Mouse (Mus musculus) liver, postnatal 0 days (tissue): Measurements from ENCODE around the gene Krt23. TPM values are rescaled to one million over a fixed set of nuclear protein-coding genes. Genes with fewer than 3 reads are reported as not detected.

Experiments
- ATAC-seq: fragments of 200-750 bp; cut with Nextera tagmentation; 2 replicates; pipeline ENCODE4 v1.8.0; 2017; ENCODE audit warnings: mild to moderate bottlenecking, moderate library complexity
- DNase-seq: peaks from one replicate; pipeline ENCODE4 v3.0.0-alpha.2; 2016
- H3K27ac ChIP-seq: fragments of 300-500 bp; sonication (generic); 2 replicates; pipeline ENCODE4 v1.5.1; 2014; ENCODE audit warnings: antibody characterized with exemption, moderate library complexity, mild to moderate bottlenecking, low read depth
- H3K27me3 ChIP-seq: fragments of 300-500 bp; sonication (generic); 2 replicates; pipeline ENCODE4 v1.6.1; 2014; ENCODE audit warnings: low read length, control low read depth, mixed read lengths; ENCODE audit not compliant: insufficient read depth
- H3K36me3 ChIP-seq: fragments of 300-500 bp; sonication (generic); replicated peaks from 2 replicates; pipeline ENCODE4 v1.6.1; 2014; ENCODE audit warnings: mild to moderate bottlenecking, control low read depth, low read length, moderate library complexity, mixed read lengths; ENCODE audit not compliant: insufficient read depth
- H3K4me1 ChIP-seq: fragments of 300-500 bp; sonication (generic); 2 replicates; pipeline ENCODE4 v1.6.1; 2014; ENCODE audit warnings: antibody characterized with exemption, mild to moderate bottlenecking, control low read depth; ENCODE audit not compliant: insufficient read depth
- H3K4me2 ChIP-seq: fragments of 300-500 bp; sonication (generic); 2 replicates; pipeline ENCODE4 v1.6.1; 2014; ENCODE audit warnings: low read depth, mild to moderate bottlenecking, low read length, moderate library complexity, mixed read lengths
- H3K4me3 ChIP-seq: fragments of 300-500 bp; sonication (generic); 2 replicates; pipeline ENCODE4 v1.5.1; 2014; ENCODE audit warnings: low read depth, low read length
- H3K9ac ChIP-seq: fragments of 300-500 bp; sonication (generic); replicated peaks from 2 replicates; pipeline ENCODE4 v1.6.1; 2014; ENCODE audit warnings: mild to moderate bottlenecking, moderate library complexity
- H3K9me3 ChIP-seq: fragments of 300-500 bp; sonication (generic); 2 replicates; pipeline ENCODE4 v1.6.1; 2016; ENCODE audit warnings: mild to moderate bottlenecking, control low read depth, low read length, mixed read lengths
- CTCF ChIP-seq: sonication (generic); IDR thresholded peaks from 2 replicates; pipeline ENCODE4 v1.5.1; 2016; ENCODE audit warnings: antibody characterized with exemption, low read depth
- EP300 ChIP-seq: IDR thresholded peaks from 2 replicates; pipeline ENCODE4 v1.6.1; 2016; ENCODE audit warnings: antibody characterized with exemption, low read depth, mild to moderate bottlenecking
- WGBS: fragments of 180-500 bp; shearing (Covaris S2); extraction: QIAGEN DNeasy Blood & Tissue Kit; methylation state at CpG from one replicate; pipeline ENCODE4 v1.1.7; 2014; ENCODE audit not compliant: insufficient replicate concordance; 5-methylcytosine and 5-hydroxymethylcytosine counted together
- polyA plus RNA-seq: library from polyadenylated mRNA; unstranded; fragments of >200 nt; fragmentation: Nextera tagmentation; extraction: Ambion mirVana; gene quantifications from 2 replicates; pipeline ENCODE4 v1.2.1, GENCODE M21; 2015

The Krt23 gene
- 15.7 and 16.5 TPM in 2 replicates for polyA plus RNA-seq

- ATAC-seq, result peak; percentile 64
- H3K27ac ChIP-seq, result peak within 1 kb of the TSS; percentile 61; the same call in 1 of the 2 replicates
- WGBS, result 61% methylated on average over 22 of the region's 22 CpGs
Measured at GRCm38 (mm10) chr11:99492733-99493573, at the start of gene Krt23. TSS of gene Krt23 (minus strand) at chr11:99493137.

GRCm38 (mm10) chr11:99539721-99540120, 46.8 kb upstream of the Krt23 start:
- H3K27ac ChIP-seq, result no peak overlapping the region
- H3K36me3 ChIP-seq, result no peaks in the 10 kb centered on the region
- H3K9me3 ChIP-seq, result no peaks in the 10 kb centered on the region
- DNase-seq, result no peak
- no peak overlapping the region for H3K4me3 ChIP-seq
- ATAC-seq, result no peak
- TF ChIP-seq CTCF (no peak), EP300 (no peak)
- no peaks in the 10 kb centered on the region for H3K27me3 ChIP-seq
- H3K9ac ChIP-seq, result no peak overlapping the region
- no peak overlapping the region for H3K4me2 ChIP-seq
- 74% methylated on average over 9 of the region's 9 CpGs for WGBS
- no peaks in the 10 kb centered on the region for H3K4me1 ChIP-seq

More at GRCm38 (mm10) chr11:99492733-99493573, at the start of gene Krt23:
- H3K4me1 ChIP-seq, result peaks cover 3% of the 10 kb centered on the region; the same call in 1 of the 2 replicates
- peak within 1 kb of the TSS; percentile 37 for H3K4me3 ChIP-seq
- no peaks in the 10 kb centered on the region for H3K9me3 ChIP-seq
- no peak for TF ChIP-seq CTCF
- TF ChIP-seq EP300, result no peak
- peak; percentile 33 for DNase-seq
- peak within 1 kb of the TSS; percentile 49 for H3K9ac ChIP-seq
- no peaks in the 10 kb centered on the region for H3K36me3 ChIP-seq
- H3K27me3 ChIP-seq, result no peaks in the 10 kb centered on the region
- peak within 1 kb of the TSS; percentile 50 for H3K4me2 ChIP-seq

GRCm38 (mm10) chr11:99521288-99521860, 28.4 kb upstream of the Krt23 start, which contains the start of gene Krt39:
TSS of gene Krt39 (minus strand) at chr11:99521338.
- WGBS, result 70% methylated on average over 13 of the region's 13 CpGs
- Histone ChIP-seq H3K4me3 (no peak within 1 kb of the TSS), H3K27me3 (no peaks in the 10 kb centered on the region), H3K27ac (no peak within 1 kb of the TSS), H3K4me1 (no peaks in the 10 kb centered on the region), H3K36me3 (no peaks in the 10 kb centered on the region), H3K9ac (no peak within 1 kb of the TSS), H3K4me2 (no peak within 1 kb of the TSS), H3K9me3 (no peaks in the 10 kb centered on the region)
- DNase-seq (no peak), ATAC-seq (no peak)
- TF ChIP-seq EP300, result no peak
- no peak for TF ChIP-seq CTCF

- 69% methylated on average over 8 of the region's 8 CpGs for WGBS
- Histone ChIP-seq H3K9ac (no peak overlapping the region), H3K27ac (no peak overlapping the region), H3K36me3 (no peaks in the 10 kb centered on the region), H3K4me3 (no peak overlapping the region), H3K27me3 (no peaks in the 10 kb centered on the region), H3K9me3 (no peaks in the 10 kb centered on the region), H3K4me1 (no peaks in the 10 kb centered on the region), H3K4me2 (no peak overlapping the region)
- no peak for TF ChIP-seq CTCF
- no peak for TF ChIP-seq EP300
- no peak for ATAC-seq
- DNase-seq, result no peak
Measured at GRCm38 (mm10) chr11:99514098-99514497, 21.2 kb upstream of the Krt23 start.

- no peaks in the 10 kb centered on the region for H3K4me1 ChIP-seq
- H3K9me3 ChIP-seq, result no peaks in the 10 kb centered on the region
- H3K4me2 ChIP-seq, result no peak overlapping the region
- TF ChIP-seq EP300 (no peak), CTCF (no peak)
- H3K9ac ChIP-seq, result no peak overlapping the region
- no peaks in the 10 kb centered on the region for H3K36me3 ChIP-seq
- ATAC-seq (no peak), DNase-seq (no peak)
- WGBS, result 76% methylated on average over 9 of the region's 9 CpGs
- no peak overlapping the region for H3K4me3 ChIP-seq
- H3K27me3 ChIP-seq, result no peaks in the 10 kb centered on the region
- no peak overlapping the region for H3K27ac ChIP-seq
Measured at GRCm38 (mm10) chr11:99500095-99500805, 7.3 kb upstream of the Krt23 start.

GRCm38 (mm10) chr11:99496460-99496859, 3.5 kb upstream of the Krt23 start:
- no peaks in the 10 kb centered on the region for H3K27me3 ChIP-seq
- ATAC-seq (no peak), DNase-seq (no peak)
- whole genome bisulfite sequencing, result 61% methylated on average over 4 of the region's 4 CpGs
- H3K4me3 ChIP-seq, result no peak overlapping the region
- no peak overlapping the region for H3K4me2 ChIP-seq
- no peaks in the 10 kb centered on the region for H3K4me1 ChIP-seq
- no peaks in the 10 kb centered on the region for H3K36me3 ChIP-seq
- TF ChIP-seq CTCF (no peak), EP300 (no peak)
- no peak overlapping the region for H3K9ac ChIP-seq
- no peak overlapping the region for H3K27ac ChIP-seq
- no peaks in the 10 kb centered on the region for H3K9me3 ChIP-seq
